Mouse (Mus musculus): ENCODE data around the gene Ifna6. TPM values are rescaled to one million over a fixed set of nuclear protein-coding genes. Genes with fewer than 3 reads are reported as not detected.
"Not testable (repeated sequence)": the region's sequence is repeated elsewhere in the genome, so short reads cannot be mapped to it uniquely, and the experiment has no call there.

Ifna6 gene
- not detected in 2 replicates for polyA plus RNA-seq (2015; fragmentation: Nextera tagmentation; extraction: Ambion mirVana)

GRCm38 (mm10) chr4:88827116-88827515 is at the start of gene Ifna6:
Ifna6 (plus strand) TSS chr4:88827416.
- H3K9me3 ChIP-seq (replicated peaks); H3K27ac ChIP-seq (replicated peaks); H3K36me3 ChIP-seq (replicated peaks); H3K4me2 ChIP-seq; H3K27me3 ChIP-seq; H3K9ac ChIP-seq; ATAC-seq (ENCODE audit: insufficient read depth); H3K4me3 ChIP-seq (replicated peaks); H3K4me1 ChIP-seq (replicated peaks): not testable (repeated sequence)

- not testable (repeated sequence) for H3K4me3 ChIP-seq (replicated peaks); H3K4me2 ChIP-seq; ATAC-seq (ENCODE audit: insufficient read depth); H3K9ac ChIP-seq; H3K4me1 ChIP-seq (replicated peaks); H3K27ac ChIP-seq (replicated peaks); H3K9me3 ChIP-seq (replicated peaks); H3K27me3 ChIP-seq; H3K36me3 ChIP-seq (replicated peaks)
- no CpG with 5 or more reads among the region's 29 CpGs for WGBS (ENCODE audit: insufficient replicate concordance)
These were observed 47.7 kb upstream of the Ifna6 start, which contains the start of gene Gm13272 for GRCm38 (mm10) chr4:88779550-88779949. Gm13272 (plus strand) TSS chr4:88779850.

- H3K36me3 ChIP-seq (replicated peaks); H3K27ac ChIP-seq (replicated peaks); H3K4me1 ChIP-seq (replicated peaks); H3K27me3 ChIP-seq; ATAC-seq (ENCODE audit: insufficient read depth); H3K4me3 ChIP-seq (replicated peaks); H3K4me2 ChIP-seq; H3K9me3 ChIP-seq (replicated peaks); H3K9ac ChIP-seq: not testable (repeated sequence)
- WGBS (ENCODE audit: insufficient replicate concordance), result 49% methylated on average over 16 of the region's 18 CpGs
These were observed 46.9 kb upstream of the Ifna6 start for GRCm38 (mm10) chr4:88780320-88780719.

- ATAC-seq (ENCODE audit: insufficient read depth); H3K9ac ChIP-seq; H3K27me3 ChIP-seq; H3K9me3 ChIP-seq (replicated peaks); H3K27ac ChIP-seq (replicated peaks); H3K36me3 ChIP-seq (replicated peaks); H3K4me1 ChIP-seq (replicated peaks): not testable (repeated sequence)
- Histone ChIP-seq H3K4me2 (peak within 1 kb of the TSS; percentile 54), H3K4me3 (replicated peaks) (peak within 1 kb of the TSS; percentile 24; the same call in 1 of the 2 replicates)
- 4% methylated on average over 4 of the region's 7 CpGs for WGBS (ENCODE audit: insufficient replicate concordance)
These were observed 45.4 kb upstream of the Ifna6 start, which contains the start of gene Ifnz for GRCm38 (mm10) chr4:88781831-88782230. Ifnz (plus strand) TSS chr4:88782131.

GRCm38 (mm10) chr4:88782335-88782734 is 44.9 kb upstream of the Ifna6 start:
- Histone ChIP-seq H3K4me3 (replicated peaks) (peak overlapping the region; percentile 24; the same call in 1 of the 2 replicates), H3K4me2 (peak overlapping the region; percentile 54)
- not testable (repeated sequence) for H3K4me1 ChIP-seq (replicated peaks); H3K36me3 ChIP-seq (replicated peaks); H3K27ac ChIP-seq (replicated peaks); H3K9me3 ChIP-seq (replicated peaks); H3K27me3 ChIP-seq; ATAC-seq (ENCODE audit: insufficient read depth); H3K9ac ChIP-seq
- WGBS (ENCODE audit: insufficient replicate concordance), result 0% methylated on average over 13 of the region's 31 CpGs

GRCm38 (mm10) chr4:88785409-88785808 is 41.8 kb upstream of the Ifna6 start, which contains the start of gene Gm13276:
Gm13276 (plus strand) TSS chr4:88785709.
- ATAC-seq (ENCODE audit: insufficient read depth); H3K9me3 ChIP-seq (replicated peaks): not testable (repeated sequence)
- WGBS (ENCODE audit: insufficient replicate concordance), result no CpG with 5 or more reads among the region's 27 CpGs

GRCm38 (mm10) chr4:88788402-88788801 is 38.8 kb upstream of the Ifna6 start, which contains the start of gene Gm13277:
Gm13277 (plus strand) TSS chr4:88788632.
- H3K4me3 ChIP-seq (replicated peaks); H3K9me3 ChIP-seq (replicated peaks); H3K27ac ChIP-seq (replicated peaks); H3K27me3 ChIP-seq; H3K9ac ChIP-seq; ATAC-seq (ENCODE audit: insufficient read depth); H3K36me3 ChIP-seq (replicated peaks); H3K4me1 ChIP-seq (replicated peaks); H3K4me2 ChIP-seq: not testable (repeated sequence)
- 0% methylated on average over 4 of the region's 28 CpGs for WGBS (ENCODE audit: insufficient replicate concordance)

More at GRCm38 (mm10) chr4:88785409-88785808, 41.8 kb upstream of the Ifna6 start, which contains the start of gene Gm13276:
- H3K4me3 ChIP-seq (replicated peaks); H3K36me3 ChIP-seq (replicated peaks); H3K27me3 ChIP-seq; H3K4me1 ChIP-seq (replicated peaks); H3K9ac ChIP-seq; H3K4me2 ChIP-seq; H3K27ac ChIP-seq (replicated peaks): not testable (repeated sequence)

- no CpG with 5 or more reads among the region's 28 CpGs for WGBS (ENCODE audit: insufficient replicate concordance)
- H3K9me3 ChIP-seq (replicated peaks); H3K27ac ChIP-seq (replicated peaks); H3K36me3 ChIP-seq (replicated peaks); H3K9ac ChIP-seq; H3K4me2 ChIP-seq; H3K27me3 ChIP-seq; H3K4me1 ChIP-seq (replicated peaks); H3K4me3 ChIP-seq (replicated peaks); ATAC-seq (ENCODE audit: insufficient read depth): not testable (repeated sequence)
These were observed 36.0 kb upstream of the Ifna6 start, which contains the start of gene Gm13278 for GRCm38 (mm10) chr4:88791250-88791649. Gm13278 (plus strand) TSS chr4:88791550.

GRCm38 (mm10) chr4:88793936-88794675 is 33.1 kb upstream of the Ifna6 start, which contains the start of gene Gm13275:
Gm13275 (plus strand) TSS chr4:88794487.
- 0% methylated on average over 18 of the region's 52 CpGs for WGBS (ENCODE audit: insufficient replicate concordance)
- ATAC-seq (ENCODE audit: insufficient read depth); H3K27me3 ChIP-seq; H3K4me3 ChIP-seq (replicated peaks); H3K4me1 ChIP-seq (replicated peaks); H3K36me3 ChIP-seq (replicated peaks); H3K9me3 ChIP-seq (replicated peaks); H3K4me2 ChIP-seq; H3K9ac ChIP-seq; H3K27ac ChIP-seq (replicated peaks): not testable (repeated sequence)

GRCm38 (mm10) chr4:88797097-88797496 is 30.1 kb upstream of the Ifna6 start, which contains the start of gene Gm13279:
Gm13279 (plus strand) TSS chr4:88797397.
- not testable (repeated sequence) for H3K9me3 ChIP-seq (replicated peaks); H3K27me3 ChIP-seq; H3K27ac ChIP-seq (replicated peaks); H3K9ac ChIP-seq; ATAC-seq (ENCODE audit: insufficient read depth); H3K4me2 ChIP-seq; H3K4me1 ChIP-seq (replicated peaks); H3K36me3 ChIP-seq (replicated peaks); H3K4me3 ChIP-seq (replicated peaks)
- no CpG with 5 or more reads among the region's 28 CpGs for WGBS (ENCODE audit: insufficient replicate concordance)

GRCm38 (mm10) chr4:88799365-88799764 is 27.9 kb upstream of the Ifna6 start, which contains the start of gene Gm13285:
Gm13285 (plus strand) TSS chr4:88799665.
- H3K4me3 ChIP-seq (replicated peaks); H3K27me3 ChIP-seq; H3K4me1 ChIP-seq (replicated peaks); ATAC-seq (ENCODE audit: insufficient read depth); H3K9ac ChIP-seq; H3K27ac ChIP-seq (replicated peaks); H3K4me2 ChIP-seq; H3K36me3 ChIP-seq (replicated peaks); H3K9me3 ChIP-seq (replicated peaks): not testable (repeated sequence)
- WGBS (ENCODE audit: insufficient replicate concordance), result 2% methylated on average over 6 of the region's 7 CpGs

Measured in liver, embryonic 15.5 days (tissue).